Mouse (Mus musculus): Measurements from ENCODE around the gene Stard10. TPM values are rescaled to one million over a fixed set of nuclear protein-coding genes. Genes with fewer than 3 reads are reported as not detected.

Gene Stard10
- polyA plus RNA-seq, 1 experiment from 2014 or later, result 122 TPM

DNA sequence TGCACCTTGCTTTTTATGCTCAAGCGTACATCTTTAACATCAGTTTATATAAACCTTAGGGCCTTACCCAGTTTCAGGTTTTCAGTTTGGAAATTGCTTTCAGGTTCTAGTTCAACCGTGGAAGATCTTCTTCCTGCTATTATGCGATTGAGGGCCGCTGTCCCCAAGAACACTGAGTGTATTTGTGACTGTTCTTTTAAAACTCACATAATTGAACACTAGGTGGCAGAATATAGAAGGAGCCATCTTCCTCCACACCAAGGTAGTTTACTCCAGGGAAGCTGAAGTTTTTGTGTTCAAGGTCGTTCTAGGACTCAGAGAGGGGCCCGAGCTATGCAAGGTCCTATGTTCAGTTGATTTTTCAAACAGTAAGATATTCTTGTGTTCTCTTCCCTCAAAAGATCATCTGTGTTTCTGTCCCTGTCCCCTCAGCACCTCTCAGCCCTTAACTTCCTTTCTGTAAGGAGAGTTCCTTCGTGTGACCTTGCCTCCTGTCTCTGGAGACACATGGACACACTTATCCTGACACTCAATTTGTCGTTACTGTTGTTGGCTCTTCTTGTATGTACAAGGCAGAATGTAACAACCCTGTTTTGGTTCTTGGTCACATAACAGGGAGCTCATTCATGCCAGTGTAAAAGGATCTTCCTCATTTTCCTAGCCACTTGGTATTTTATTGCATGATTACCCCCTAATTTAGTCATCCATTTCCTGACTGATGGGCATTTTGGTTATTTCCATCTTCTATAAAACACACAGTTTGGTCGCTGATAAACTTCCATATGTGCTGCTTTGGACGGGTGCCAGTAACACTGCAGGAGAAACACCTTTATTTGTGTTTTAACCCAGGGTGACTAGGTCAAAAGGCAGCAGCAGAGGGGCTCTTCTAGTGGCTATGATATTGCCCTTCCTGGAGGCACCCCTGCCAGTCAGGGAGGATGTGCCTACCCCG is 51.3 kb downstream of the Stard10 start:
- no peaks in the 10 kb centered on the region for H3K9me3 ChIP-seq (replicated peaks)
- WGBS (ENCODE audit: insufficient replicate concordance), result 49% methylated on average over 11 of the region's 11 CpGs
- no peak; the same call in 1 of the 2 replicates for ATAC-seq (ENCODE audit: insufficient read depth)
- H3K36me3 ChIP-seq (replicated peaks), result peaks cover 15% of the 10 kb centered on the region; the same call in 1 of the 2 replicates
- H3K9ac ChIP-seq, result no peak overlapping the region
- H3K27me3 ChIP-seq, result no peaks in the 10 kb centered on the region
- no peak overlapping the region for H3K4me3 ChIP-seq (replicated peaks)
- H3K4me1 ChIP-seq (replicated peaks), result peaks cover 25% of the 10 kb centered on the region
- H3K27ac ChIP-seq (replicated peaks), result no peak overlapping the region
- H3K4me2 ChIP-seq, result no peak overlapping the region

DNA sequence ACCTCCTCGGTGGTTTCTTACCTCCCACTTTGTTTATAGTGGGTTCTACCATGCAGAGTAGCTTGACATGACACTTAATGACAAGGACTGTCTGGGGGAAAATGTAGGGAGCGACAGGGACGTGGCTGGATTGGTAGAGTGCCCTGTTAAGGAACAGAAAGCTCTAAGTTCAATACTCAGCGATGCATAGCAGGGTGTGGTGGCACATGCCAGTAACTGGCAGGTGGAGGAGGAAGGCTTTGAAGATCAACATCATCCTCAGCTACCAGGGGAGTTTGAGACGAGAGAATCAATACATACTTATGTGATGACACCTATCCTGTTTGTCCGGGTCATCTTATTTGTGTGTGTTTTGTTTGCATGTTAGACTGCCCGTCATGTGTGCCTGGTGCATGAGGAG is 52.8 kb downstream of the Stard10 start:
- Histone ChIP-seq H3K36me3 (replicated peaks) (peaks cover 22% of the 10 kb centered on the region; the same call in 1 of the 2 replicates), H3K9me3 (replicated peaks) (no peaks in the 10 kb centered on the region), H3K27ac (replicated peaks) (no peak overlapping the region), H3K4me2 (no peak overlapping the region), H3K4me1 (replicated peaks) (peaks cover 12% of the 10 kb centered on the region), H3K9ac (no peak overlapping the region), H3K27me3 (no peaks in the 10 kb centered on the region), H3K4me3 (replicated peaks) (no peak overlapping the region)
- ATAC-seq (ENCODE audit: insufficient read depth), result no peak
- WGBS (ENCODE audit: insufficient replicate concordance), result 64% methylated on average over 7 of the region's 7 CpGs

DNA sequence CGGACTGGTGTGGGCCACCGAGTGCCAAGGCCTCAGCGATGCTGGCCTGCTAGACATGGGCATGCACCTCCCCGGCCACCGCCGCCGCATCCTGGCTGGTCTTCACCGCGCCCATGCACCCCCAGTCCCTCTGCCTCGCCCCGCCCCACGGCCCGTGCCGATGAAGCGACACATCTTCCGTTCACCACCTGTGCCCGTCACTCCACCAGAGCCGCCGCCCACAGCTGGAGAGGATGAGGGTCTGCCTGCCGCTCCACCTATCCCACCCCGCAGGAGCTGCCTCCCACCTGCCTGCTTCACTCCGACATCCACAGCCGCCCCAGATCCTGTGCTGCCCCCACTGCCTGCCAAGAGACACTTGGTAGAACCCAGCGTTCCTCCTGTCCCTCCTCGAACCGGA is 56.2 kb downstream of the Stard10 start:
- no peak overlapping the region for H3K4me3 ChIP-seq (replicated peaks)
- H3K9ac ChIP-seq, result no peak overlapping the region
- ATAC-seq (ENCODE audit: insufficient read depth), result no peak
- 85% methylated on average over 26 of the region's 26 CpGs for WGBS (ENCODE audit: insufficient replicate concordance)
- H3K9me3 ChIP-seq (replicated peaks), result no peaks in the 10 kb centered on the region
- no peak overlapping the region for H3K27ac ChIP-seq (replicated peaks)
- peaks cover 23% of the 10 kb centered on the region for H3K4me1 ChIP-seq (replicated peaks)
- no peak overlapping the region for H3K4me2 ChIP-seq
- peaks cover 33% of the 10 kb centered on the region; the same call in 1 of the 2 replicates for H3K36me3 ChIP-seq (replicated peaks)
- H3K27me3 ChIP-seq, result no peaks in the 10 kb centered on the region

DNA sequence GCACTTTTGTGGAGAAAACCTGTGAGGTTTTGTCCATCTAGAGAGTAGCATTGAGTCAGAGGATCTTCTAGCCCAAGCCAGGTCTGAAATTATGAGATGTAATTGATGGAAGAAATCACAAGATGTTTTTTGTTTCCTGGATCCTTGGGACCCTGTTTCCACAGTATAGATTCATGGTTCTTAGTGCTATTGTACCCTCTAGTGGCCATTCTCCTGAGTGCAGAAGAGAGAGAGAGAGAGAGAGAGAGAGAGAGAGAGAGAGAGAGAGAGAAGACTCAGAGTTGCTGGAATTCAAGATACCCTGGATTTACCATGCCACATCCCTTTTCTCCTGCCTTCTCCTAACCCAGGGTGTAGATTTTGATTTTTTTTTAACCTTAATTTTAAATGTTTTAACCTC is 57.3 kb downstream of the Stard10 start:
- Histone ChIP-seq H3K27me3 (no peaks in the 10 kb centered on the region), H3K27ac (replicated peaks) (no peak overlapping the region), H3K4me2 (no peak overlapping the region), H3K4me1 (replicated peaks) (peaks cover 23% of the 10 kb centered on the region), H3K36me3 (replicated peaks) (peaks cover 33% of the 10 kb centered on the region; the same call in 1 of the 2 replicates), H3K9me3 (replicated peaks) (no peaks in the 10 kb centered on the region), H3K4me3 (replicated peaks) (no peak overlapping the region), H3K9ac (no peak overlapping the region)
- no peak for ATAC-seq (ENCODE audit: insufficient read depth)

DNA sequence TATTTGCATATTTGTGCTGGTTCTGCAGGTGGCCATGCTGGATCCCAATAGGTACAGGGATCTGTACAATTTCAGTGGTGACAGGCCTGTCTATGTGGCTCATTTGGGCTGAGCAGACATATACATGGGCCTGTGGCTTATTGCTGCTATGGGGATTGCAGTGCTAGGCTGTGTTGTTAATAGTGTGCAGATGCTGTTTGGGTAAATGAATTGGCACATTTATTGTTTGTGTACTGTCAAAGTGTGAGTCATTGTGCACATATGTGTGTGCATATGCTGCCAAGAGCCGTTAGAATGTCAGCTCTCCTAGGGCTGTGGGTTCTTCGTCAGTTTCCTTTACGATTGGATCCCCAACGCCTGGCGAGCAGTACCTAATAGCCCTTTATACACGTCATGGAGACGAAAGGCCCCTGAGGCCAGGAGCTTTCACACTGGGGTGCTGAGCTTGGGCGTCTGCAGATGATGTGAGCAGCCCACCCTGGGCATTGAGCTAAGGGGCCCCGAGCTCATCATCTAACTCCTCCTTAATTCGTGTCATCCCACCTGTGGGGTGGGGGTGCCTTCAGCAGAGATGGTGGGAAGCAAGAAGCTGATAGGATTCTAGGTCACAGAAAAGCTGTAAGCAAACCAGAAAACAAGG is 59.9 kb downstream of the Stard10 start:
- Histone ChIP-seq H3K36me3 (replicated peaks) (peaks cover 21% of the 10 kb centered on the region; the same call in 1 of the 2 replicates), H3K4me2 (no peak overlapping the region), H3K4me3 (replicated peaks) (no peak overlapping the region), H3K4me1 (replicated peaks) (peaks cover 33% of the 10 kb centered on the region), H3K9ac (no peak overlapping the region), H3K9me3 (replicated peaks) (no peaks in the 10 kb centered on the region), H3K27me3 (no peaks in the 10 kb centered on the region), H3K27ac (replicated peaks) (no peak overlapping the region)
- no peak for ATAC-seq (ENCODE audit: insufficient read depth)
- WGBS (ENCODE audit: insufficient replicate concordance), result 75% methylated on average over 10 of the region's 10 CpGs

DNA sequence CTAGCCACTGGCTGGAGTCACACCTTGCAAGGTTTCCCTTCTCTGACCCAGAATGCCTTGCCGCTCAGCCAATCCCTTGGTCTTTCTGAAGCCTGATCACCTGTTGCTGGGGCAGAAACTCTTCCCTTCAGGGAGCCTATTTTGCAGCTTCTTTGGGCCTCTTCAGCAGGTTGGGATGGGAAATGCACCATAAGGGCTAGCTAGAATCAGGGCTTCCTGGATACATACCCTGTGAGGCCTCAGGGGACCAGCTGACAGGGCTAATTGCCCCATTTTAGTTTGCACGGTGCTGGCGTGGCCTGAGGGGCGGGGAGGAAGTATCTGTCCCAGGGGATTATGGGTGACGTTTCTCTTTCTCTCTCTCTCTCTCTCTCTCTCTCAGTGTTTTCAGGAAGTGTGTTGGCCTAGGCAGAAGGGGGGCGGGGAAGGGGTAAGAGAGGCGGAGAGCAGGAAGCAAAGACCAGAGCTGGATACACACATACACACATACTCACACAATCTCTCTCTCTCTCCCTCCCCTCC is 60.9 kb downstream of the Stard10 start:
- no peaks in the 10 kb centered on the region for H3K27me3 ChIP-seq
- peak; percentile 62 for ATAC-seq (ENCODE audit: insufficient read depth)
- peak overlapping the region; percentile 56 for H3K4me2 ChIP-seq
- H3K4me1 ChIP-seq (replicated peaks), result peaks cover 42% of the 10 kb centered on the region
- H3K36me3 ChIP-seq (replicated peaks), result peaks cover 21% of the 10 kb centered on the region; the same call in 1 of the 2 replicates
- H3K27ac ChIP-seq (replicated peaks), result peak overlapping the region; percentile 61
- no peak overlapping the region for H3K9ac ChIP-seq
- no peaks in the 10 kb centered on the region for H3K9me3 ChIP-seq (replicated peaks)
- peak overlapping the region; percentile 29 for H3K4me3 ChIP-seq (replicated peaks)
- WGBS (ENCODE audit: insufficient replicate concordance), result 15% methylated on average over 7 of the region's 7 CpGs

DNA sequence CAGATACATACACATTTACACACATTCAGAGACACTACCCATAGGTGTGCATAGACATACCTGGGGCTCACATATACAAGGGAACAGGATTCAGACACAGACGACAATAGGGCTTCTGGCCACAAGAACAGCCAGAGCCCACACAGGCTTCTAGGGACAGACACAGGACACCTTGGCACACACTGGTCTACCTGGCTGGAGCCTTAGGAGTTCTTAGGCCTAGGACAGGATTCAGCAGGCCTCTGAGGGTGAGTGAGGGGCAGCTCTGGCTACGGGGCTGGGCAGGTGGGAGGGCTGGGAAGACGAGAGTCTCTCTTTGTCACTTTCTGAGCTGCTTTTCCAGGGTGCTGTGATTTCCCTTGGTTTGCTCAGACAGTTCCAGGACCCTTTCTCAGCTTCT is 61.4 kb downstream of the Stard10 start:
- peaks cover 18% of the 10 kb centered on the region; the same call in 1 of the 2 replicates for H3K36me3 ChIP-seq (replicated peaks)
- H3K9ac ChIP-seq, result no peak overlapping the region
- H3K4me3 ChIP-seq (replicated peaks), result peak overlapping the region; percentile 24
- no peaks in the 10 kb centered on the region for H3K27me3 ChIP-seq
- WGBS (ENCODE audit: insufficient replicate concordance), result 53% methylated on average over 3 of the region's 3 CpGs
- H3K4me2 ChIP-seq, result peak overlapping the region; percentile 56
- no peak for ATAC-seq (ENCODE audit: insufficient read depth)
- H3K9me3 ChIP-seq (replicated peaks), result no peaks in the 10 kb centered on the region
- peaks cover 43% of the 10 kb centered on the region for H3K4me1 ChIP-seq (replicated peaks)
- peak overlapping the region; percentile 61 for H3K27ac ChIP-seq (replicated peaks)

DNA sequence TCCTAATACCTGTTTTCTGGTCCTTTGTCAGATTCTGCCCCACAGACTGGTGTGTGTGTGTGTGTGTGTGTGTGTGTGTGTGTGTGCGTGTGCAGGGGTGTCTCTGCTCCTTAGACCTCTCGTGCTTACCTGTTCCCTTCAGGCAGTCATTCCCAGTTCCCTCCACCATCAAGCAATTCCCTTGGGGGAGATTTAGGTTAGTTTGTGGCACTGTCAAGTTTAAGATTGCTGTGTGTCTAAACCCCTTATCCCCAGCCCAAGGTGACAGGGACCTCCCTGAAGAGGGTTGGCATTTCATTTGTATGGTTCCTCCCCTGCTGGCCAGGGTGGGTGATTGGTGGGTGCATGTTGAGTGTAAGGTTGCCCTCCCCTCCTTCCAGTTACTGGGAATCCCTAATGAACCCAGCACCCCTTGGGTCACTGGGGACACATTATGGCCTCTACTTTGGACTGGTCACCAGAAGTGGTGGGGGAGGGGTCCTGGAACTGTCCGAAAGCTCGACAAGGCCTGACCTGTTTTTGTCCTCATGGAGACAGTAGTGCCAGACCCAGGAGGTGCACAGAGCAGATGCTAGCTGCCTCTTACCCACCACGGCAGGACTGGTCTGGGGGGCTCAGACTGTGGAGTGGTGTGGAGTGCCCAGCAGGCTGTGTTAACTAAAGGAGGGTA is 62.0 kb downstream of the Stard10 start:
- peak overlapping the region; percentile 56 for H3K4me2 ChIP-seq
- no peak overlapping the region for H3K9ac ChIP-seq
- peak overlapping the region; percentile 14; the same call in 1 of the 2 replicates for H3K27ac ChIP-seq (replicated peaks)
- ATAC-seq (ENCODE audit: insufficient read depth), result no peak
- peaks cover 48% of the 10 kb centered on the region for H3K4me1 ChIP-seq (replicated peaks)
- WGBS (ENCODE audit: insufficient replicate concordance), result 56% methylated on average over 5 of the region's 5 CpGs
- peaks cover 12% of the 10 kb centered on the region; the same call in 1 of the 2 replicates for H3K36me3 ChIP-seq (replicated peaks)
- H3K27me3 ChIP-seq, result no peaks in the 10 kb centered on the region
- H3K9me3 ChIP-seq (replicated peaks), result no peaks in the 10 kb centered on the region
- H3K4me3 ChIP-seq (replicated peaks), result peak overlapping the region; percentile 24; the same call in 1 of the 2 replicates

DNA sequence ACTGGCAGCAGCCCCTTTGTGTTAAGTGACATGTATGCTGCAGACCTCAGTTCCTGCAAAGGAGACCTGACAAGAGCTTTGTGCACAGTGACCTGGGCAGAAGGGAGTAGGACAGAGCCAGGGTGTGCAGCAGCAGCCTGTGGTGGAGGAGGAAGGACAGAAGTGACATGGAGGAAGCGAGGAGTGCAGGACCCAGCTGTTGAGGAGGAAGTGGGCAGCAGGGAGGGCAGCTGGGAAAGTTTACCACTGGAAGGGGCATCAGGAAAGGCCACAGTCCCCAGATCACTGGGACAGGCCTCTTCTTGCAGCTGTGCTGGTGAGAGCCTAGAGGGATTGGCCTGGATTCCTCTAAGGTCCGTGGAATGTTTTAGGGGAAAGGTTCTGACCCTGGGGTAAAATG is 62.8 kb downstream of the Stard10 start:
- 45% methylated on average over 2 of the region's 2 CpGs for WGBS (ENCODE audit: insufficient replicate concordance)
- peak overlapping the region; percentile 63 for H3K27ac ChIP-seq (replicated peaks)
- H3K4me2 ChIP-seq, result peak overlapping the region; percentile 56; the same call in 1 of the 2 replicates

DNA sequence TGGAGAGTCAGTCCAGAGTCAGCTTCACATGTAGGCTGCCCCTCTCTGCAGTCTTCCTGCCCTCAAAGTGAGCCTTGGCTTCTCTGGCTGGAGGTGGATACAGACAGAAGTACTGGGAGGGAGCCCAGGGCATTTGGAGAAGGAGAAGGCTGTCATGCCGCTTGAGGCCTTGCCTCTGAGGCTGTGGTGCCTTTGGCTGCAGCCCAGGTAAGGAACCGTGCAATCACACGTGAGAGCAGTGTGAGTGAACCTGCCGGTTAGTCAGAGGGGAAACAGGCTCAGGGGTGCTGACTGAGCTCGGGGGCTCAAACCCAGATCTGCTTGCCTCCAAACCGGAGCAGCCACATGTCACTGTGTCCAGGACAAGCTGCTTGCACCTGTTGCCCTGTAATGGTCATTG is 64.6 kb downstream of the Stard10 start:
- WGBS (ENCODE audit: insufficient replicate concordance), result 70% methylated on average over 6 of the region's 6 CpGs
- Histone ChIP-seq H3K4me1 (replicated peaks) (peaks cover 70% of the 10 kb centered on the region), H3K27me3 (no peaks in the 10 kb centered on the region), H3K36me3 (replicated peaks) (peaks cover under 1% of the 10 kb centered on the region; the same call in 1 of the 2 replicates), H3K4me2 (no peak overlapping the region), H3K9me3 (replicated peaks) (no peaks in the 10 kb centered on the region), H3K4me3 (replicated peaks) (no peak overlapping the region), H3K9ac (no peak overlapping the region), H3K27ac (replicated peaks) (no peak overlapping the region)
- no peak for ATAC-seq (ENCODE audit: insufficient read depth)

More for the DNA sequence above, 62.8 kb downstream of the Stard10 start:
- no peaks in the 10 kb centered on the region for H3K9me3 ChIP-seq (replicated peaks)
- H3K27me3 ChIP-seq, result no peaks in the 10 kb centered on the region
- peaks cover 12% of the 10 kb centered on the region; the same call in 1 of the 2 replicates for H3K36me3 ChIP-seq (replicated peaks)
- ATAC-seq (ENCODE audit: insufficient read depth), result no peak
- H3K4me1 ChIP-seq (replicated peaks), result peaks cover 54% of the 10 kb centered on the region
- H3K4me3 ChIP-seq (replicated peaks), result no peak overlapping the region
- no peak overlapping the region for H3K9ac ChIP-seq

Measured in liver, embryonic 15.5 days (tissue).